Mouse (Mus musculus): ENCODE data around the gene Agpat1. TPM values are rescaled to one million over a fixed set of nuclear protein-coding genes. Genes with fewer than 3 reads are reported as not detected.
A peak's percentile ranks its signal among the peaks of the same experiment; 100 is the strongest.

The Agpat1 gene
- polyA plus RNA-seq, 1 experiment from 2014 or later = 55.6 TPM

DNA sequence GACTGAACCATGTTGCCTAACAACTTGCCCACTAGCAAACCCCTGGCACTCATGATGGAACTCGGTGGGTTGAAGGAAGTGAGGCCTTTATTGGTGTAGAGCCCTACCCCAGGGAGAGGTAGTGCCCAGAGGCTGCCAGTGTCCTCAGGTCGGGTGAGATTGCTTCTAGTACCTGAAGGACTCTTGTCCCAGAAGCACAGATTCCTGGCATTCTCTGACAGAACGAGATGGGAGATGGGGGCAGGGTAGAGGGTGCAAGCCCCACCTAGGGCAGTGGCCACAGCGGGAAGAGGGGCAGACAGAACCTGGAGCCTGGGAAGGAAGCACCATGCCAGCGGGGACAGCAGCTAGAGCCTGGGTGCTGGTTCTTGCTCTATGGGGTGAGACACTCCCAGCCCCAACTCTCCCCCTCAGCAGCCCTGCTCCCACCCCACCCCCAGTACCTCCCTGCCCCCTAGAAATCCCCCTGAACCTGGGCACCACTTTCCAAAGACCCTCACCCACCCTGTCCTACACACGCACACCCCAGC, 6.4 kb upstream of the Agpat1 start, which contains the start of gene Ager:
Ager (plus strand) TSS at position 297 of the 530 bp plus-strand sequence.
- Histone ChIP-seq H3K36me3 (ENCODE audit: control insufficient read depth, insufficient read depth) (peaks cover 45% of the 10 kb centered on the region; the same call in 1 of the 2 replicates), H3K4me2 (replicated peaks; ENCODE audit: low read depth) (0 out of 2 replicates have a peak within 1 kb of the TSS, but pooled peaks have one; percentile 6), H3K4me3 (ENCODE audit: low read depth, low read length) (no peak within 1 kb of the TSS), H3K9ac (ENCODE audit: low read depth, low read length) (0 out of 2 replicates have a peak within 1 kb of the TSS, but pooled peaks have one; percentile 17), H3K27ac (ENCODE audit: low read depth, low read length) (no peak within 1 kb of the TSS; the same call in 1 of the 2 replicates), H3K4me1 (replicated peaks; ENCODE audit: control insufficient read depth, insufficient read depth, low read length) (peaks cover 2% of the 10 kb centered on the region; the same call in 1 of the 2 replicates), H3K27me3 (replicated peaks; ENCODE audit: control insufficient read depth, insufficient read depth, low read length) (no peaks in the 10 kb centered on the region), H3K9me3 (ENCODE audit: control insufficient read depth) (no peaks in the 10 kb centered on the region)
- no peak for TF ChIP-seq CTCF (IDR thresholded peaks at IDR 0.05; ENCODE audit: low read depth)
- WGBS = 21% methylated on average over 6 of the region's 6 CpGs
- no peak for ATAC-seq

DNA sequence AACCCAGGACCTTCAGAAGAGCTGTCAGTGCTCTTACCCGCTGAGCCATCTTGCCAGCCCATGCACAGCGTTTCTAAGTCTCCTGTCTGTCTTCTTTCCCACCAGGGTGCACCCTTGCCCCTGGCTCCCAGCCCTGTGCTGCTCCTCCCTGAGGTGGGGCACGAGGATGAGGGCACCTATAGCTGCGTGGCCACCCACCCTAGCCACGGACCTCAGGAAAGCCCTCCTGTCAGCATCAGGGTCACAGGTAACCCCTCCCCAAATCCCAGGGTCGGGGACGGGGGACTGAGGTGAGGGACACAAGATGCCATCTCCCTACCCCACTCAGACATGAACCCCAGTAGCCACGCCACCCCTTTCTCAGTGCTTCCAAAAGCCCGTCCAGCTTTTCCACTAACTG, 4.2 kb upstream of the Agpat1 start:
- Histone ChIP-seq H3K27ac (ENCODE audit: low read depth, low read length) (no peak overlapping the region), H3K36me3 (ENCODE audit: control insufficient read depth, insufficient read depth) (peaks cover 36% of the 10 kb centered on the region; the same call in 1 of the 2 replicates), H3K27me3 (replicated peaks; ENCODE audit: control insufficient read depth, insufficient read depth, low read length) (no peaks in the 10 kb centered on the region), H3K4me2 (replicated peaks; ENCODE audit: low read depth) (no peak overlapping the region), H3K9ac (ENCODE audit: low read depth, low read length) (no peak overlapping the region), H3K9me3 (ENCODE audit: control insufficient read depth) (no peaks in the 10 kb centered on the region), H3K4me3 (ENCODE audit: low read depth, low read length) (no peak overlapping the region), H3K4me1 (replicated peaks; ENCODE audit: control insufficient read depth, insufficient read depth, low read length) (peaks cover 5% of the 10 kb centered on the region; the same call in 1 of the 2 replicates)
- WGBS = 72% methylated on average over 9 of the region's 9 CpGs
- TF ChIP-seq CTCF (IDR thresholded peaks at IDR 0.05; ENCODE audit: low read depth) = no peak
- ATAC-seq = no peak

DNA sequence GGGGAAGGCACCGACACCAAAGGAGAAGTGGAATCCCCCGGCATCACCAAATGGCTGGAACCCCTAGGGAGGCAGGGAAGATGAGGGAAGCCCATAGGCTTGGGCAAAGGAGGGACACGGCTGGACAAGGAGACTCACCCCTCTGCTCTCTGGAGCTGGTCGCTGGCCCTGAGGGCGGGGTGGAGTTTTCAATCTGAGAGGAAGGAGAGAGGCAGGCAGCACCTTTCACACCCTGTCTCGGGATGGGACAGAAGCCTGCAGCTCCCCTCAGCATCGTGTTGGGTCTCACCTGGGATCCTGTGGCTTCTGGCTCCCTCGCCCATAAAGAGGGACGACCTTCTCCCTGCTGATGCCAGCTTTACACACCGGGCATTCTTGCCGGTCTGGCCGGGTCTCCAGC, 2.3 kb upstream of the Agpat1 start:
- Histone ChIP-seq H3K27ac (ENCODE audit: low read depth, low read length) (no peak overlapping the region), H3K4me3 (ENCODE audit: low read depth, low read length) (no peak overlapping the region), H3K9ac (ENCODE audit: low read depth, low read length) (no peak overlapping the region), H3K4me1 (replicated peaks; ENCODE audit: control insufficient read depth, insufficient read depth, low read length) (peaks cover 9% of the 10 kb centered on the region; the same call in 1 of the 2 replicates), H3K27me3 (replicated peaks; ENCODE audit: control insufficient read depth, insufficient read depth, low read length) (no peaks in the 10 kb centered on the region), H3K36me3 (ENCODE audit: control insufficient read depth, insufficient read depth) (peaks cover 20% of the 10 kb centered on the region; the same call in 1 of the 2 replicates), H3K4me2 (replicated peaks; ENCODE audit: low read depth) (no peak overlapping the region), H3K9me3 (ENCODE audit: control insufficient read depth) (no peaks in the 10 kb centered on the region)
- 85% methylated on average over 11 of the region's 12 CpGs for WGBS
- TF ChIP-seq CTCF (IDR thresholded peaks at IDR 0.05; ENCODE audit: low read depth) = no peak
- ATAC-seq = no peak

DNA sequence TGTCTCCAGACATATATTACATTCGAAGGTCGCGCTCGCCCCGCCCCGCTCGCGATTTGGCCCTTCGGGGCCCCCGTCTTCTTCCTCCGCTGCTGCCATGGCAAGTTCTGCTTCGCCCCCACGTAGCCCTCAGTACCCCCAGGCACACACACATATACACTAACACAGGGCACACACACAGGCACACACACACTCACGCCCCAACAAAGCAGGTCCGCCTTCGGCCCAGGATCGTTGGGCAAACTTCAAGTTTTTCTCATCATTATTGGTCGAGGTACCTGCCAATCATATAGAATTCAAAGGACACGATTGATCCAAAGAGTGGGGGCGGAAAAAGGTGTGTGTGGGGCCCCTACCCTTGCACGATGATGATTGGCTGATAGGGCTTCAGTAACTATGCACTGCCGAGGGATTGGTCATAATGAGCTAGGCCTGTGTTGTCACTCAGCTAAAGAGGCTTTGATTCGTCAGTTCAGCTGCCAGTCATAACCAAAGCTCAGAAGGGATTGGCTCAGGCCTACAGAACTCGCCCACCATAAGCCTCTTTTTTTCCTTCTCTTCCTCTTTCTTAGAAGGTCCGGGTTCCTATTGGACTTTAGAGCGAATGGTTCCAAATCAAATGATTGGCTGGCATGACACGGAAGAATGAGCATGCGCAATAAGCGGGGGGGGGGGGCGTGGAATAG, 544 bp upstream of the Agpat1 start, which contains the start of gene Rnf5:
Rnf5 (minus strand) TSS at position 316 of the 686 bp plus-strand sequence.
- Histone ChIP-seq H3K9me3 (ENCODE audit: control insufficient read depth) (no peaks in the 10 kb centered on the region), H3K4me3 (ENCODE audit: low read depth, low read length) (peak within 1 kb of the TSS; percentile 79)

DNA sequence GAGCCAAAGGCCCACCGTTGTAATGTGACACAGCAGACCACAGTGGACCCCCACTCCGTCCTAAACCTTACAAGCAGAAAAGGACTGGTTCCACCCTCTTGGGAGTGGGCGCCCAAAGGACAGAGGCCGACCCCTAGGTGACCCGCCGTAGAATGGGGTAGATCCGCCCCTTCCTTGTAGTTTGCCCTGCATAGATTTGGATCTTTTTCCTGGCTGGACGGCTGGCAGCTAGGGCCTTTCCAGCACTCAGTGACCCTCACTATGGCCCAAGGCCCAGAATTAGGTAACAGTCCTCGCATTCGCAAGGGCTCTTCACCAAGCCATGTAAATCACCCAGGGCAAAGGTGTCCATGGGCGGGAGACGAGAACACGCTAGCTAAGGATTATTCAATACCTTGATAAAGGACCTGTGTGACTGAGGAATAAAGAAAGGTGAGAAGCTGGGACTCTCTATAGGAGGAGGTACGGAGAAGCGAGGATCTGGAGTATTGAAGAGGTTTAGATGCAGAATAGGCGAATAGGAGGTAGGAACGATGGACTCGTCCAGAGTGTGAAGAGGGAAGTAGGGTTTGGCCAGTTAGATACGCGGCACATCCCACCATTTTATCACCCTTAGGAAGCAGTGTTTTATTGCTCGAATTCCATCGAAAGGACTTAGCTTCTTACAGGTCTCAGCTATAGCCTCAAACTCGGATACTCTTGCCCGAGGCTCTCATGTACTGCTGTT, 612 bp downstream of the Agpat1 start:
- Histone ChIP-seq H3K27me3 (replicated peaks; ENCODE audit: control insufficient read depth, insufficient read depth, low read length) (no peaks in the 10 kb centered on the region), H3K4me1 (replicated peaks; ENCODE audit: control insufficient read depth, insufficient read depth, low read length) (0 out of 2 replicates have a peak, but pooled peaks cover 7% of the 10 kb centered on the region), H3K4me2 (replicated peaks; ENCODE audit: low read depth) (peak overlapping the region; percentile 91), H3K9ac (ENCODE audit: low read depth, low read length) (peak overlapping the region; percentile 85), H3K9me3 (ENCODE audit: control insufficient read depth) (no peaks in the 10 kb centered on the region), H3K4me3 (ENCODE audit: low read depth, low read length) (peak overlapping the region; percentile 79), H3K36me3 (ENCODE audit: control insufficient read depth, insufficient read depth) (peaks cover 26% of the 10 kb centered on the region; the same call in 1 of the 2 replicates), H3K27ac (ENCODE audit: low read depth, low read length) (peak overlapping the region; percentile 91)
- no peak for TF ChIP-seq CTCF (IDR thresholded peaks at IDR 0.05; ENCODE audit: low read depth)
- WGBS = 9% methylated on average over 24 of the region's 24 CpGs
- ATAC-seq = no peak

More for the DNA sequence above, 544 bp upstream of the Agpat1 start, which contains the start of gene Rnf5:
- H3K9ac ChIP-seq (ENCODE audit: low read depth, low read length) = peak within 1 kb of the TSS; percentile 85
- WGBS = 1% methylated on average over 30 of the region's 30 CpGs
- H3K4me1 ChIP-seq (replicated peaks; ENCODE audit: control insufficient read depth, insufficient read depth, low read length) = peaks cover 7% of the 10 kb centered on the region; the same call in 1 of the 2 replicates
- peak within 1 kb of the TSS; percentile 91 for H3K4me2 ChIP-seq (replicated peaks; ENCODE audit: low read depth)
- peak within 1 kb of the TSS; percentile 91 for H3K27ac ChIP-seq (ENCODE audit: low read depth, low read length)
- no peaks in the 10 kb centered on the region for H3K27me3 ChIP-seq (replicated peaks; ENCODE audit: control insufficient read depth, insufficient read depth, low read length)
- peaks cover 21% of the 10 kb centered on the region; the same call in 1 of the 2 replicates for H3K36me3 ChIP-seq (ENCODE audit: control insufficient read depth, insufficient read depth)
- TF ChIP-seq CTCF (IDR thresholded peaks at IDR 0.05; ENCODE audit: low read depth) = no peak
- peak; percentile 95 for ATAC-seq
